Mouse (Mus musculus) CH12.LX (cell line): ENCODE data around the gene Olfr1394.

Experiments used
- CHD2 ChIP-seq: IDR thresholded peaks from 2 replicates; pipeline ENCODE4 v1.6.1; 2011; ENCODE audit warnings: low read length, improper control_type of control experiment
- GABPA ChIP-seq: IDR thresholded peaks from 2 replicates; pipeline ENCODE4 v1.6.1; 2012; ENCODE audit warnings: low read depth, low read length, improper control_type of control experiment, inconsistent platforms; ENCODE audit not compliant: insufficient replicate concordance
- POLR2A ChIP-seq: IDR thresholded peaks from 2 replicates; pipeline ENCODE4 v1.6.1; 2011; ENCODE audit warnings: low read depth, mild to moderate bottlenecking, improper control_type of control experiment, low read length
- POLR2AphosphoS2 ChIP-seq: IDR thresholded peaks from 2 replicates; pipeline ENCODE4 v1.6.1; 2011; ENCODE audit warnings: low read depth, low read length, improper control_type of control experiment
- SIN3A ChIP-seq: IDR thresholded peaks from 2 replicates; pipeline ENCODE4 v1.6.1; 2012; ENCODE audit warnings: low read length, improper control_type of control experiment, inconsistent platforms
- TBP ChIP-seq: conservative IDR thresholded peaks from 2 replicates; pipeline ENCODE4 v1.6.1; 2011; ENCODE audit warnings: low read depth, low read length, improper control_type of control experiment
- USF2 ChIP-seq: conservative IDR thresholded peaks from 2 replicates; pipeline ENCODE4 v1.6.1; 2011; ENCODE audit warnings: low read depth, low read length, improper control_type of control experiment

DNA sequence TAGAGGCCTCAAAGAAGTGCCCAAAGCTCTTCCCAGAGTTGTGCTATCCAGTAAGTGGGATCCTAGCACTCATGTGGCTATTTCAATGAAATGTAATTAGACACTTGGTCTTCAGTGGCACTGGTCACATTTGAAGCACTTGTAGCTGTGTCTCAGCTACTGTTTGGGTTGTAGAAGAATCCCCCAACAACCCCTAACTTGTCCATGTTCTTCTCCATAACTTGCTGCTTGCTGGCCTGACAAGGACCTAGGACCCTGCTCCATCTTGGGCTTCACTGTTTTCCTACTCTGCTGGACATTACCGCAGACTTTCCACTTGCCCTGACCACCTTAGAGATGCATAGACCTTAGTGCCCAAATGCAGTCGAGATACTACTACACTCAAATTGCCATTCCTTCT, 47.9 kb downstream of the Olfr1394 start:
- no peak for TF ChIP-seq CHD2
- no peak for TF ChIP-seq TBP
- TF ChIP-seq SIN3A = no peak
- no peak for TF ChIP-seq POLR2A
- no peak for TF ChIP-seq GABPA
- no peak for TF ChIP-seq POLR2AphosphoS2
- TF ChIP-seq USF2 = no peak
